Mouse (Mus musculus) ES-Bruce4 (cell line): ENCODE measurements around the gene Hist2h2ab. TPM values are rescaled to one million over a fixed set of nuclear protein-coding genes. Genes with fewer than 3 reads are reported as not detected.
"Not testable (repeated sequence)": the region's sequence is repeated elsewhere in the genome, so short reads cannot be mapped to it uniquely, and the experiment has no call there.

ENCODE experiments used
- H3K27ac ChIP-seq: 2 replicates; pipeline ENCODE4 v1.5.1; 2012; ENCODE audit warnings: low read length, inconsistent platforms; ENCODE audit not compliant: insufficient read depth
- H3K27me3 ChIP-seq: 2 replicates; pipeline ENCODE4 v1.6.1; 2012; ENCODE audit warnings: mild to moderate bottlenecking, low read length, inconsistent platforms; ENCODE audit not compliant: control insufficient read depth, poor library complexity, insufficient read depth, severe bottlenecking
- H3K36me3 ChIP-seq: 2 replicates; pipeline ENCODE4 v1.6.1; 2012; ENCODE audit warnings: inconsistent platforms, mild to moderate bottlenecking, low read length, moderate library complexity; ENCODE audit not compliant: control insufficient read depth, poor library complexity, insufficient read depth, severe bottlenecking
- H3K4me1 ChIP-seq: one replicate; pipeline ENCODE4 v1.8.1; 2011; ENCODE audit warnings: low read length; ENCODE audit not compliant: control insufficient read depth, insufficient read depth
- H3K4me3 ChIP-seq: 2 replicates; pipeline ENCODE4 v1.5.1; 2011; ENCODE audit warnings: low read depth, mild to moderate bottlenecking, low read length
- H3K9ac ChIP-seq: 2 replicates; pipeline ENCODE4 v1.6.1; 2012; ENCODE audit warnings: low read depth, mild to moderate bottlenecking, inconsistent platforms; ENCODE audit not compliant: poor library complexity, severe bottlenecking
- H3K9me3 ChIP-seq: replicated peaks from 2 replicates; pipeline ENCODE4 v1.6.1; 2012; ENCODE audit warnings: mild to moderate bottlenecking, low read length, inconsistent platforms; ENCODE audit not compliant: control insufficient read depth, poor library complexity, insufficient read depth, severe bottlenecking
- CTCF ChIP-seq: IDR thresholded peaks from one replicate; pipeline ENCODE4 v1.8.1; 2011; ENCODE audit warnings: low read depth, low read length
- EP300 ChIP-seq: IDR thresholded peaks from 2 replicates; pipeline ENCODE4 v1.6.1; 2011; ENCODE audit warnings: low read depth, low read length; ENCODE audit not compliant: insufficient read depth
- POLR2A ChIP-seq: IDR thresholded peaks from one replicate; pipeline ENCODE4 v1.8.1; 2011; ENCODE audit warnings: low read length; ENCODE audit not compliant: insufficient read depth
- polyA plus RNA-seq: library from polyadenylated mRNA; stranded (reverse); fragments of >200 nt; gene quantifications from 2 replicates; pipeline ENCODE4 v1.2.4, GENCODE M21; 2011; ENCODE audit warnings: low read depth; ENCODE audit not compliant: missing spikeins, insufficient read depth, insufficient read length

Hist2h2ab gene
- polyA plus RNA-seq, 1 experiment = not detected

DNA sequence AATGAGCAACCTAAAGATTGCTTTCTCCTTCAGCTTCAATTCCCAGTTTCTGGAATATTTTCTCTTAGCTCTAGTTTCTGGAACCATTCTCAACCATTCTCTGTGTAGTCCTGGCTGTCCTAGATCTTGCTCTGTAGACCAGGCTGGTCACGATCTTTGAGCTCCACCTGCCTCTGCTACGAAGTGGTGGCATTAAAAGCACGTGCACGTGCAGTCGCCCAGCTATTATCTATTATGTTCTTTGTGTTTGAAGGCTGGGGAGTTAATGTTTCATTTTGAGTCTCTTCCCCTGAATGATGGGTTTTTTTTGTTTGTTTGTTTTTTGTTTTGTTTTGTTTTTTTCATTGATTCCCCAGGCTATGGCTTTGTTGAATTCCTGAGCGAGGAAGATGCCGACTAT is 46.5 kb upstream of the Hist2h2ab start:
- TF ChIP-seq POLR2A = no peak
- Histone ChIP-seq H3K4me3 (peak overlapping the region; percentile 72), H3K4me1 (peaks cover 5% of the 10 kb centered on the region), H3K27me3 (no peaks in the 10 kb centered on the region), H3K36me3 (peaks cover 34% of the 10 kb centered on the region), H3K9me3 (no peaks in the 10 kb centered on the region), H3K9ac (peak overlapping the region; percentile 62), H3K27ac (no peak overlapping the region)

DNA sequence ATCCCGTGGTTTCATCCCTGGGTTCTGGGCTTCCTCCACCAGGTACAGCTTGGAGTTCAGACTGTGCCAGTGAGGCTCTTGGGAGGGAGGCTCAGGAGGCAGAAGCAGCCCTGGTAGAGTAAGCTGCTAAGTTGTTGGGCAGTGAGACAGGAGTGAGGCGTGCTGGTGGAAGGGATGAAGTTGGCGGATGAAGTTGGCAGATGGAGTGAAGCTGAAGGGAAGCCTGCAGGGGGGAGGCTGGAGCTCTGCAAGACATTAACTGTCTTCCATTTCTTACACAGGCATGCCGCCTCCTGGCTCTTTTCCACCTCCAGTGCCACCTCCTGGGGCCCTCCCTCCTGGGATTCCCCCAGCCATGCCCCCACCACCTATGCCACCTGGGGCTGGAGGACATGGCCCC is 45.6 kb upstream of the Hist2h2ab start:
- Histone ChIP-seq H3K4me3 (peak overlapping the region; percentile 6), H3K36me3 (peaks cover 37% of the 10 kb centered on the region)
- not testable (repeated sequence) for H3K9me3 ChIP-seq, H3K27ac ChIP-seq, H3K27me3 ChIP-seq, H3K9ac ChIP-seq, H3K4me1 ChIP-seq

DNA sequence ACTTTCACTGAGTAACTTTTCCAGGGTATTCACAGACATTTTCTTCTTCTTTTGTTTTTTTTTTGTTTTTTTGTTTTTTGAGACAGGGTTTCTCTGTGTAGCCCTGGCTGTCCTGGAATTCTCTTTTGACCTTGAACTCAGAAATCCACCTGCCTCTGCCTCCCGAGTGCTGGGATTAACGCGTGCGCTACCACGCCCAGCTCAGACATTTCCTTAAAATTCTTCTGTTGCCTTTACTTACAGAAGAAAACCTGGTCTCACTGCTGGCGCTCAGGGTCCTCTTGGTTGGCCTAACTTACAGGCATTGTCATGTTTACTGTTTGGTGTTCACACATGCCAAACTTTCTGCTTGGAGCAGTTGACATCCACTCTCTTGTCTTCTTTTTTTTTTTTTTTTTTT is 44.4 kb upstream of the Hist2h2ab start:
- H3K36me3 ChIP-seq = peaks cover 37% of the 10 kb centered on the region
- no peak overlapping the region for H3K9ac ChIP-seq
- H3K4me3 ChIP-seq = no peak overlapping the region
- no peaks in the 10 kb centered on the region for H3K27me3 ChIP-seq
- no peak overlapping the region for H3K27ac ChIP-seq
- H3K9me3 ChIP-seq = no peaks in the 10 kb centered on the region
- H3K4me1 ChIP-seq = peaks cover 4% of the 10 kb centered on the region
- no peak for TF ChIP-seq CTCF
- TF ChIP-seq EP300 = no peak
- TF ChIP-seq POLR2A = no peak

DNA sequence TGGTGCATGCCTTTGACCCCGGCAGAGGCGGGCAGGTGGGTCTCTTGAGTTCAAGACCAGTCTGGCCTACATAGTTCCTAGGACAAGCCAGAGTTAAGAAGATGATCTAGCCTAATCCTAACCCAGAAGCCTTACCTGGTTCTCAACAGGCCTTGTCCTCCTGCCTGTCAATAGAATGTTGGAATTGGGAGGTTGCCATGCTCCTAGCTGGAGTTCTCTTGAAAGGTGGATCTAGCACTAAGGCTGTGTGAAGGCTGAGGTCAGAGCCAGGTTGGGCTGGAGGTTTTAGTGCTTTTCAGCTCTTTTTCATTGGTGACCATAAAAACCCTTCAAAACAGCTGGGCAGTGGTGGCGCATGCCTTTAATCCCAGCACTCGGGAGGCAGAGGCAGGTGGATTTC is 41.2 kb upstream of the Hist2h2ab start:
- Histone ChIP-seq H3K9me3 (no peaks in the 10 kb centered on the region), H3K27ac (no peak overlapping the region), H3K4me1 (no peaks in the 10 kb centered on the region), H3K4me3 (no peak overlapping the region), H3K36me3 (peaks cover 37% of the 10 kb centered on the region), H3K27me3 (no peaks in the 10 kb centered on the region), H3K9ac (no peak overlapping the region)
- no peak for TF ChIP-seq CTCF
- TF ChIP-seq POLR2A = no peak
- no peak for TF ChIP-seq EP300

DNA sequence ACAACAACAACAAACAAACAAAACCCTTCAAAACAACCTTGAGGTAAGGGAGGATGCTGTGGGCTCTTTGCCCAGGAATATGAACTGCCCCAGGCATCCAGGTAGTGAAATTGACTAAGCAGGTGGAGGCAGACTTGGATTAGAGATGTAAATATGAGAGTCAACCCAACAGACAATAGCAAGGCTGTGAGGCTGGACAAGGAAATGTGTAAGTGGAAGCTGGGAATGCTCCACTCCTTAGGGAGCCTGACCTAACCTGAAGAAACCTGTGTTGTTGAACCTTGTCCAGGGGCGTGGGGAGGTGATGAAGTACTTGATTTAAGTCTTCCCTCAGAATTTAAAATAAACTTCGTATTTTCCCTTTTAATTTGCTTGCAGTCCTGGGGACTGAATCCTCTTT is 40.8 kb upstream of the Hist2h2ab start:
- Histone ChIP-seq H3K4me1 (no peaks in the 10 kb centered on the region), H3K27ac (no peak overlapping the region), H3K36me3 (peaks cover 34% of the 10 kb centered on the region), H3K4me3 (no peak overlapping the region), H3K9ac (no peak overlapping the region), H3K9me3 (no peaks in the 10 kb centered on the region), H3K27me3 (no peaks in the 10 kb centered on the region)
- TF ChIP-seq EP300 (no peak), CTCF (no peak), POLR2A (no peak)

DNA sequence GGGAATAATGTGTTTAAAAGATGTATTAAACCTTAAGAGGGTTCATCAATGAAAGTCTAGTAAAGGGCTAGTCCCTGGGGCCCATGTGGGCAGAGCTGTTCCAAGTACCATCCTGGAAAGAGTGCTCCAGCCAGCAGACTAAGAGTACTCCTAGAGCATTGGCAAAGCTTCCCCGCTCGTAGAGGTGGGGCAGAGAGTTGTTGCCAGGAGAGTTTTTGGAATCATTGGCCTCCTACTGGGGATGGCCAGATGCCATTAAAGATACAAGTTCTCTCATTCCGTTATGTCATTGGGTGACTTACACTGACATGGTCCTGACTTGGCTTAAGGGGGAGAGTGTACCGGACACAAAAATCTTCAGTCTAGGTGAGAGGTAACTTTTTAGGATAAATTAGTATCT is 40.1 kb upstream of the Hist2h2ab start:
- Histone ChIP-seq H3K27ac (no peak overlapping the region), H3K9ac (no peak overlapping the region), H3K36me3 (peaks cover 29% of the 10 kb centered on the region), H3K4me1 (no peaks in the 10 kb centered on the region), H3K4me3 (no peak overlapping the region), H3K27me3 (no peaks in the 10 kb centered on the region), H3K9me3 (no peaks in the 10 kb centered on the region)
- no peak for TF ChIP-seq EP300
- TF ChIP-seq POLR2A = no peak
- TF ChIP-seq CTCF = no peak
